Mouse (Mus musculus): Measurements from ENCODE around the gene Ndufaf1.

Ndufaf1 gene

DNA sequence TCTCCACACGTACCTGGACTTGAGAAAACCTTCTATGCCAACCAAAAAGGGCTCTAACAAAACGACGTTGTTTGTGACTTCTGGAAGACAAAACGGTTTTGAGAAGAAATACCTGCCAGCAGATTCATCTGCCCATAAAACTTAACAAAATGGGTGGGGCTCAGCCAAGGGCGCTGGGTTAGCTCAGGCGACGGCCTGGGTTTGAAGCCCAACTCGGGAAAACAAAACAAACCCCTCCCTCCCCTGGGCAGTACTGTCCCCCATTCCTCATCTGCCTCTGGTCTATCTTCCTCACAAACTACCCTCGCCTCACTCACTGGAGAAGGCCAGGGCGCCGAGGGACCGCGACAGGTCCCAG, 44.8 kb downstream of the Ndufaf1 start:
- no peak for DNase-seq

DNA sequence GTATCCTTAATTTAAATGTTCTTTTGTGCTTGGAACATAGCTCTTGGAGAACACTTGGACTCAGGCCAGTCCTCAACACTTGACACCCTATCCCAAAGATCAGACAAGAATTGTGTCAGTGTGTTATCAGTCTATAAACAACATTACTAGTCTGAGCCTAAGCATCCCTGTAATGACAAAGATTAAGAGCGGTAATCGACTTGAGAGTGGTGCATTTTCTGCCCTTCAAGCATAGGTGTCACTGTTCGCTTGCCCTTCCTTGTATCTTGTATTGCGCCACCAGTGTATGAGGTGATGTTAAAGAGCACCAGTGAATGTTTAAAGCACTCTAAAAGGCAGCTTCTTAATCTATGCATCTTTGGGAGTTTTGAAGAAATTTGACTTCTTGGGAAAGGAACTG, 55.6 kb downstream of the Ndufaf1 start:
- DNase-seq = no peak
